Mouse (Mus musculus) forebrain, postnatal 0 days (tissue): ENCODE data around the gene Tshz2. TPM values are rescaled to one million over a fixed set of nuclear protein-coding genes. Genes with fewer than 3 reads are reported as not detected.

Source experiments
- ATAC-seq: fragments of 200-750 bp; cut with Nextera tagmentation; 2 replicates; pipeline ENCODE4 v1.8.0; 2017; ENCODE audit warnings: mild to moderate bottlenecking, moderate library complexity
- DNase-seq: peaks from one replicate; pipeline ENCODE4 v3.0.0-alpha.2; 2015
- H3K27ac ChIP-seq: fragments of 300-500 bp; sonication (generic); 2 replicates; pipeline ENCODE4 v1.5.1; 2014; ENCODE audit warnings: low read depth, mild to moderate bottlenecking, antibody characterized with exemption, low read length, moderate library complexity, mixed read lengths
- H3K27me3 ChIP-seq: fragments of 300-500 bp; sonication (generic); 2 replicates; pipeline ENCODE4 v1.6.1; 2014; ENCODE audit warnings: mild to moderate bottlenecking, low read length, mixed read lengths; ENCODE audit not compliant: insufficient read depth
- H3K36me3 ChIP-seq: fragments of 300-500 bp; sonication (generic); 2 replicates; pipeline ENCODE4 v1.6.1; 2014; ENCODE audit warnings: mild to moderate bottlenecking, moderate library complexity; ENCODE audit not compliant: insufficient read depth
- H3K4me1 ChIP-seq: fragments of 300-500 bp; sonication (generic); 2 replicates; pipeline ENCODE4 v1.6.1; 2014; ENCODE audit warnings: antibody characterized with exemption; ENCODE audit not compliant: insufficient read depth
- H3K4me2 ChIP-seq: fragments of 300-500 bp; sonication (generic); 2 replicates; pipeline ENCODE4 v1.6.1; 2014; ENCODE audit warnings: low read depth, mild to moderate bottlenecking, moderate library complexity
- H3K4me3 ChIP-seq: fragments of 300-500 bp; sonication (generic); 2 replicates; pipeline ENCODE4 v1.5.1; 2014; ENCODE audit warnings: low read depth, low read length, mixed read lengths
- H3K9ac ChIP-seq: fragments of 300-500 bp; sonication (generic); 2 replicates; pipeline ENCODE4 v1.6.1; 2014; ENCODE audit warnings: mild to moderate bottlenecking
- H3K9me3 ChIP-seq: fragments of 300-500 bp; sonication (generic); 2 replicates; pipeline ENCODE4 v1.6.1; 2016; ENCODE audit warnings: low read length
- CTCF ChIP-seq: sonication (generic); IDR thresholded peaks from 2 replicates; pipeline ENCODE4 v1.5.1; 2016; ENCODE audit warnings: antibody characterized with exemption, control low read depth, low read depth
- WGBS: fragments of 180-500 bp; shearing (Covaris S2); extraction: QIAGEN DNeasy Blood & Tissue Kit; methylation state at CpG from one replicate; pipeline ENCODE4 v1.1.7; 2014; 5-methylcytosine and 5-hydroxymethylcytosine counted together
- polyA plus RNA-seq: library from polyadenylated mRNA; unstranded; fragments of >200 nt; fragmentation: Nextera tagmentation; extraction: Ambion mirVana; gene quantifications from 2 replicates; pipeline ENCODE4 v1.2.1, GENCODE M21; 2015
- total RNA-seq: library from RNA; depleted of rRNA; stranded (reverse); fragments of >200 nt; gene quantifications from 2 replicates; pipeline ENCODE4 v1.2.3, GENCODE M21; 2014

Gene Tshz2
- total and polyA plus RNA-seq, 2 experiments from 2014 or later, result 19.7 to 29.2 TPM

DNA sequence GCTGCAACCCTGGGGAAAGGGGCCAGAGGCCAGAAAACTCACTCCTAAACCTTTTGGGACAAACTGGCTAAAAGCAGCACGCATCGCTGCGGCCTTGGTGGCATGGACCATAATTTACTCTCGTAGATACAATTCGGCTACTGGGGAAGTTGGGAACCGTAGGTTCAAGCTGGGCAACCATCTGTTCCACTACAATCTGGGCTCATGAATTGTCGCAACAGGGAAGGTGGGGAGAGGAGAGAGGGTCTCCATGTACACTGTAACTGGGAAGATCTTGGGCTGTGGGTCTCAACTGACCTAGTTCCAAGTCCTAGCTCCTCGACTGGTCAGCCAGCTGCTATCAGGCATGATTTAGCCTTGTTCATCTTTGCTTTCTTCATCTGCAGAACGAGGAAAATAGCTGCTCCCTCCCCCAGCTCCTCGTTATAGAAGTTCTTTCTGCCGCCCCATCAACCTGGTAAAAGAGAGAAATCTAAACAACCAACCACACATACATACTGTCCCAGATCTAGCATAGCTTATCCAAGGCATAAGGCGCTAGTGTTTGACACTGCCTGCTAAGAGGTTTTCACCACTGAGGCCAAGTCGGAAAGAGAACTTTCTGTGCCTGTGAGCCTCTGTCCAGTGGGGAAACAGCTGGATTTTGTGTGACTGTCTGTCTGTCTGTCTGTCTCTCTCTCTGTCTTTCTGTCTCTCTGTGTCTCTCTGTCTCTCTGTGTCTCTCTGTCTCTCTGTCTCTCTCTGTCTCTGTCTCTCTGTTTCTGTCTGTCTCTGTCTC lies 25.7 kb upstream of the Tshz2 start:
- H3K4me3 ChIP-seq, result no peak overlapping the region
- no peaks in the 10 kb centered on the region for H3K4me1 ChIP-seq
- no peaks in the 10 kb centered on the region for H3K36me3 ChIP-seq
- no peak for TF ChIP-seq CTCF
- WGBS, result 66% methylated on average over 13 of the region's 13 CpGs
- no peak overlapping the region for H3K4me2 ChIP-seq
- H3K27me3 ChIP-seq, result no peaks in the 10 kb centered on the region; the same call in 1 of the 2 replicates
- H3K9ac ChIP-seq, result no peak overlapping the region
- ATAC-seq, result no peak
- no peaks in the 10 kb centered on the region for H3K9me3 ChIP-seq
- no peak overlapping the region for H3K27ac ChIP-seq
- DNase-seq, result peak; percentile 50

DNA sequence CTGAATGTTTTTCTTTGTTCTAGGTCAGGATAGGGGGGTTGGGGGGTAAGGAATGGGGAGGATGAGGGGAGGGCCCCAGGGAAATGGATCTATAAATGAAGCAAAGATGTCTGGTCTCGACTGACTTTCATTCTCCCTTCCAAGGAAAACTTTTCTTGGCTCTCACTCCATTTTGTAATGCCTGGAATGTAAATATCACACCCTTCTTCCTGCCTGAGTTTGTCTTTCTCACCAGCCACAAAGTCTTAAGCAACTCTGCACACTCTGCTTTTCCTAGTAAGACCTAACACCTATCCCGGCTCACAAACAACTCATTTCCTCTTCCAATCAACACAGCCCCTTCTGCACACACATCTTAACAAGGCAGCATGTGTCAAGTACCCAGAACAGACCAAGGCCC lies 25.0 kb upstream of the Tshz2 start:
- WGBS, result 58% methylated on average over 2 of the region's 2 CpGs
- Histone ChIP-seq H3K9ac (no peak overlapping the region), H3K4me3 (no peak overlapping the region), H3K27me3 (no peaks in the 10 kb centered on the region; the same call in 1 of the 2 replicates), H3K9me3 (no peaks in the 10 kb centered on the region), H3K4me2 (no peak overlapping the region), H3K4me1 (no peaks in the 10 kb centered on the region), H3K27ac (no peak overlapping the region), H3K36me3 (no peaks in the 10 kb centered on the region)
- ATAC-seq (0 out of 2 replicates have a peak, but pooled peaks have one; percentile 14), DNase-seq (no peak)
- TF ChIP-seq CTCF, result no peak

DNA sequence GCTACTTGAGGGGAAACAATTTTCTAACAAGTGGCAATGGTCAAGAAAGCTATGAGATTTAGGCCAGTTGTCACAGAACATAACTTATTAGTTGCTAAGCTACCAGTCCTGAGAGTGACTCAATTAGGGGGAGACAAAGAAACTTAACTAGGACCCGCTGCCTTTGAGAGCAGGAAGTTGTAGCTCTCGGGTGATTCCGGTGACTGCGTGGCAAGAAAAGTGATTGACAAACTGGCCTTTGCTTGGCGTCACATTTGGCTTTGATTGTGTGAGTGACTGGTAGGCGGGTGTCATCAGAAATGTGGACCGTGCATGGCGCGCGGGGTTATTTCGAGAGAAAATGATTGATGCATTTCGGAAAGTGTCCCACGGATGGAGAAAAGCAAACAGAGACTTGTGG lies 22.9 kb upstream of the Tshz2 start:
- Histone ChIP-seq H3K4me1 (no peaks in the 10 kb centered on the region), H3K27ac (no peak overlapping the region), H3K4me2 (no peak overlapping the region), H3K4me3 (no peak overlapping the region), H3K9ac (no peak overlapping the region), H3K36me3 (no peaks in the 10 kb centered on the region), H3K9me3 (no peaks in the 10 kb centered on the region), H3K27me3 (no peaks in the 10 kb centered on the region; the same call in 1 of the 2 replicates)
- ATAC-seq (no peak), DNase-seq (no peak)
- no peak for TF ChIP-seq CTCF
- 45% methylated on average over 13 of the region's 13 CpGs for WGBS

DNA sequence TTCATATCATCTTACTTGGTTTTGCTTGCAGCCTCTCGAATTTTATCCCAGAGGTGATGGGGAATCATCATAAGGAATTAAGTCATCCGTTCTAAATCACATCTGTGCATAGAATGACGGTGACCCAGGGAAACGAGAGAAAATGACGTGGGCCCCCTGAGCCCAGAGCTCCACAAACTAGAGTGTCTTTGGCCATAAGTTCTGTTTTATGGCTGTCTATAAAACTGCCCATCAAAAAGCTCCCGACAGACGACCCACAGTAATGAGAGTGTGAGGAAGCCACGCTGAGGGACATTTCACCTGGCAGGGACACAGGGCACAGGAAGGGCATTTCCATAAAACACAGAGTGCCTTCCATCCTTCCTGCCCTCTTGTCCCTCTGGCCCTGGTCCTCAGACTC lies 21.9 kb upstream of the Tshz2 start:
- no peak for TF ChIP-seq CTCF
- WGBS, result 87% methylated on average over 8 of the region's 8 CpGs

DNA sequence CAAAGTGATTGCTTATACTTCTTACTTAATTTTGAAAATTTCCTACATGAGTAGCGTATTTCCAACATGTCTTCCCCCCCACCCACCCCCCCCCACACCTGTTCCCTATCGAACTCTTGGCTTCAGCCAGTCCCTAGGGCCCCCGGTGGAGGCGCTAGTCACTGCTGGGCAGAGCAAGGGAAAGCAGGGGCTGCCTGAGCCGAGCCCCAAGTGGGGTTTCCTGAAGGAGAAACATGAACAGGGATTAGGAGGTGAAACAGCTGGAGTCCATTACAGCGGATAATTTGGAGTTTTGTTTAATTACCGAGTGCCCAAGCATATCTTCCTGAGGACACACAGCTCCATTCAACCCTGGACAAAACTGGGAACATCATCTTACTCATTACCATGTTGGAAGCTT lies 21.3 kb upstream of the Tshz2 start:
- DNase-seq (no peak), ATAC-seq (no peak)
- no peak for TF ChIP-seq CTCF
- Histone ChIP-seq H3K36me3 (no peaks in the 10 kb centered on the region), H3K27ac (no peak overlapping the region), H3K9me3 (no peaks in the 10 kb centered on the region), H3K9ac (no peak overlapping the region), H3K27me3 (no peaks in the 10 kb centered on the region; the same call in 1 of the 2 replicates), H3K4me2 (no peak overlapping the region), H3K4me1 (no peaks in the 10 kb centered on the region), H3K4me3 (no peak overlapping the region)
- 12% methylated on average over 7 of the region's 7 CpGs for WGBS

More for the DNA sequence above, 21.9 kb upstream of the Tshz2 start:
- H3K27ac ChIP-seq, result no peak overlapping the region
- no peaks in the 10 kb centered on the region for H3K36me3 ChIP-seq
- no peaks in the 10 kb centered on the region for H3K9me3 ChIP-seq
- ATAC-seq (no peak), DNase-seq (no peak)
- H3K4me3 ChIP-seq, result no peak overlapping the region
- H3K27me3 ChIP-seq, result no peaks in the 10 kb centered on the region; the same call in 1 of the 2 replicates
- no peak overlapping the region for H3K4me2 ChIP-seq
- no peaks in the 10 kb centered on the region for H3K4me1 ChIP-seq
- no peak overlapping the region for H3K9ac ChIP-seq

DNA sequence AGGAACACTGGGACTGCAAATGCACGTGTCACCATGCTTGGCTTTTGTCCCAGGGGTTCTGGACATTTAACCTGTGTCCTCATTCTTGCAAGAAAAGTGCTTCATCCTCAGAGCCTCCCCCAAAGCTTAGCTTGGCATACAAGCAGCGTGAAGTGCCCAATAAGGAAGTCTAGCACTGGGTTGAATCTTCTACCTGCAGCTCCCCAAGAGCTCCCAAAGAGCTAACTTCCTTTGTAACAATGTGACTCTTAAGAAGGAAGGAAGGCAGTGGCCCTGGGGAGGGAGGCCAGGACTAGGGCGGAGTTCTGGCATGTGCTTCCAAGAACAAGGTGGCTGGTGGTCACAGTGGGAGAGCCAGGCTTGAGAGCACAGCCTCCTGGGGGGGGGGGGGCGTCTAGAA lies 18.1 kb upstream of the Tshz2 start:
- Histone ChIP-seq H3K9ac (no peak overlapping the region), H3K4me2 (no peak overlapping the region), H3K27ac (no peak overlapping the region), H3K4me3 (no peak overlapping the region), H3K36me3 (no peaks in the 10 kb centered on the region), H3K27me3 (no peaks in the 10 kb centered on the region), H3K4me1 (no peaks in the 10 kb centered on the region), H3K9me3 (no peaks in the 10 kb centered on the region)
- TF ChIP-seq CTCF, result no peak
- DNase-seq (no peak), ATAC-seq (no peak)
- WGBS, result 59% methylated on average over 4 of the region's 4 CpGs

DNA sequence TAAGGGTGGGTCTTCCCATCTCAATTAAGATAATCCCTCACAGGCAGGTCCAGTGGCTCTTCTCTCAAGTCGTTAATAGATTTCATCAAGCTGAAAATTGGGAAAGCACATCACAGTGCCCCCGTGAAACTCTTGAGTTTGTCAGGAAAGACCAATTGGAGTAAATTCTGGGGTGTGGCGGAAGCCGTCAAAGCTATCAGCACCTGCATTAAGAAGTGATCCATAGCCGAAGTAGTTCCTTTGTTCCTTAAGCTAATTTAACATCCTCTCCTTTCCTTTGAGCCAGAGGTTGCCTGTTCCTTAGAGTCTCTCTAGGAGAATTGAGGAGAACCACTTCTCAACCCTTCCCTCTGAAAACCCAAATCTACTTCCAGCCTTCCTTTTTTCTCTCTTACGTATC lies 16.8 kb upstream of the Tshz2 start:
- Histone ChIP-seq H3K4me3 (no peak overlapping the region), H3K4me1 (no peaks in the 10 kb centered on the region), H3K9ac (no peak overlapping the region), H3K27ac (no peak overlapping the region), H3K4me2 (no peak overlapping the region), H3K27me3 (no peaks in the 10 kb centered on the region), H3K9me3 (no peaks in the 10 kb centered on the region), H3K36me3 (no peaks in the 10 kb centered on the region)
- TF ChIP-seq CTCF, result no peak
- DNase-seq, result no peak
- 58% methylated on average over 6 of the region's 6 CpGs for WGBS
- no peak for ATAC-seq
